Comparison of ENCODE assay signal across 13 mouse cellular contexts in genomic region chr5:134611810-134612521, GRCm38 (mm10). TPM values are rescaled to one million over a fixed set of nuclear protein-coding genes. Genes with fewer than 3 reads are reported as not detected.
DNase-seq lines count a peak whose midpoint lies in the region; ATAC-seq and TF ChIP-seq lines count a peak whose summit lies in the region.
"Had no signal": no experiment of that assay in that cellular context is flagged by ENCODE, and none has a peak within 500 bp of the region (broad histone marks: within the 10 kb centered on the region; RNA-seq: fewer than 3 reads in every experiment).

No protein-coding gene starts in this region.

- ATAC-seq in hindbrain, embryonic 16.5 days, result no peak
- ATAC-seq in hindbrain, embryonic 15.5 days (ENCODE audit: low FRiP score, low read depth), result peak; percentile 50; the same call in 1 of the 2 replicates
- peak; percentile 30; the same call in 1 of the 2 replicates for ATAC-seq in stomach, postnatal 0 days (ENCODE audit: low FRiP score, low TSS enrichment)
- no peak for ATAC-seq in CD4-positive, CD25-positive, alpha-beta regulatory T cell, adult 4 months

- WGBS in hindbrain, embryonic 10.5 days, result 66% methylated on average over 8 of the region's 8 CpGs
- WGBS in hindbrain, embryonic 16.5 days, result 54% methylated on average over 8 of the region's 8 CpGs
- WGBS in hindbrain, embryonic 15.5 days, result 47% methylated on average over 8 of the region's 8 CpGs
- WGBS in stomach, postnatal 0 days, result 39% methylated on average over 8 of the region's 8 CpGs

- H3K9ac ChIP-seq in hindbrain, embryonic 16.5 days (ENCODE audit: low read depth, low read length), result no peak overlapping the region
- no peak overlapping the region for H3K9ac ChIP-seq in hindbrain, embryonic 15.5 days
- H3K9ac ChIP-seq in stomach, postnatal 0 days (ENCODE audit: low read length), result no peak overlapping the region
- H3K9ac ChIP-seq: lung, embryonic 15.5 days had no signal

- TF ChIP-seq EP300 in stomach, postnatal 0 days (optimal IDR thresholded peaks at IDR 0.05), result no peak

- peaks cover 29% of the 10 kb centered on the region for H3K36me3 ChIP-seq in hindbrain, embryonic 10.5 days
- H3K36me3 ChIP-seq in hindbrain, embryonic 16.5 days (ENCODE audit: control insufficient read depth, insufficient read depth, low read length), result no peaks in the 10 kb centered on the region
- 0 out of 2 replicates have a peak, but pooled peaks cover 3% of the 10 kb centered on the region for H3K36me3 ChIP-seq in hindbrain, embryonic 15.5 days
- H3K36me3 ChIP-seq in stomach, postnatal 0 days (ENCODE audit: control insufficient read depth, insufficient read depth, low read length), result no peaks in the 10 kb centered on the region

- H3K4me1 ChIP-seq in hindbrain, embryonic 10.5 days (replicated peaks), result peaks cover 12% of the 10 kb centered on the region
- H3K4me1 ChIP-seq in hindbrain, embryonic 16.5 days (ENCODE audit: control insufficient read depth, insufficient read depth, low read depth, low read length), result no peaks in the 10 kb centered on the region
- 0 out of 2 replicates have a peak, but pooled peaks cover 6% of the 10 kb centered on the region for H3K4me1 ChIP-seq in hindbrain, embryonic 15.5 days (replicated peaks)
- H3K4me1 ChIP-seq in stomach, postnatal 0 days (replicated peaks; ENCODE audit: control insufficient read depth, insufficient read depth), result no peaks in the 10 kb centered on the region

- peak; percentile 13 for DNase-seq in hindbrain, embryonic 10.5 days (ENCODE audit: low spot score)
- peak; percentile 44 to 45 for DNase-seq in spleen, postnatal 36 days (ENCODE audit: low spot score in 2 of 2)
- DNase-seq in spleen, postnatal 14 days (ENCODE audit: low spot score in 2 of 2), result no peak
- no peak for DNase-seq in stomach, postnatal 0 days (ENCODE audit: low spot score)
- no peak for DNase-seq in gastrocnemius, postnatal 4 days (ENCODE audit: low spot score in 2 of 2)
- DNase-seq: adrenal gland, postnatal 25 days; cerebellum, adult 18-20 months; kidney, postnatal 36 days had no signal

- H3K4me2 ChIP-seq in hindbrain, embryonic 16.5 days (ENCODE audit: low read length), result no peak overlapping the region
- no peak overlapping the region for H3K4me2 ChIP-seq in hindbrain, embryonic 15.5 days
- H3K4me2 ChIP-seq in stomach, postnatal 0 days (replicated peaks; ENCODE audit: low read depth), result no peak overlapping the region
- H3K4me2 ChIP-seq: lung, embryonic 15.5 days had no signal

- H3K27me3 ChIP-seq in hindbrain, embryonic 10.5 days (ENCODE audit: insufficient read depth, poor library complexity, severe bottlenecking), result no peaks in the 10 kb centered on the region
- H3K27me3 ChIP-seq in hindbrain, embryonic 16.5 days (replicated peaks; ENCODE audit: control insufficient read depth, insufficient read depth, low read length), result no peaks in the 10 kb centered on the region
- H3K27me3 ChIP-seq in hindbrain, embryonic 15.5 days, result no peaks in the 10 kb centered on the region
- H3K27me3 ChIP-seq in stomach, postnatal 0 days (ENCODE audit: control insufficient read depth, insufficient read depth, low read length), result no peaks in the 10 kb centered on the region
- H3K27me3 ChIP-seq: lung, embryonic 15.5 days had no signal

- H3K27ac ChIP-seq in hindbrain, embryonic 10.5 days, result peak overlapping the region; percentile 40; the same call in 1 of the 2 replicates
- H3K27ac ChIP-seq in hindbrain, embryonic 16.5 days (ENCODE audit: low read depth, low read length), result no peak overlapping the region
- H3K27ac ChIP-seq in hindbrain, embryonic 15.5 days (replicated peaks), result peak overlapping the region; percentile 20; the same call in 1 of the 2 replicates
- 0 out of 2 replicates have a peak overlapping the region, but pooled peaks have one; percentile 13 for H3K27ac ChIP-seq in stomach, postnatal 0 days (replicated peaks)
- H3K27ac ChIP-seq: lung, embryonic 15.5 days had no signal

- no peak for TF ChIP-seq CTCF in stomach, postnatal 0 days (IDR thresholded peaks at IDR 0.05; ENCODE audit: low read depth)

- no peak overlapping the region for H3K4me3 ChIP-seq in hindbrain, embryonic 10.5 days
- no peak overlapping the region for H3K4me3 ChIP-seq in hindbrain, embryonic 16.5 days (ENCODE audit: low read length)
- no peak overlapping the region for H3K4me3 ChIP-seq in hindbrain, embryonic 15.5 days
- no peak overlapping the region for H3K4me3 ChIP-seq in stomach, postnatal 0 days (ENCODE audit: low read depth, low read length)
- H3K4me3 ChIP-seq: lung, embryonic 15.5 days had no signal

- H3K9me3 ChIP-seq in hindbrain, embryonic 10.5 days, result no peaks in the 10 kb centered on the region
- no peaks in the 10 kb centered on the region for H3K9me3 ChIP-seq in hindbrain, embryonic 16.5 days (ENCODE audit: control insufficient read depth, low read length)
- no peaks in the 10 kb centered on the region for H3K9me3 ChIP-seq in hindbrain, embryonic 15.5 days
- no peaks in the 10 kb centered on the region for H3K9me3 ChIP-seq in stomach, postnatal 0 days (ENCODE audit: control insufficient read depth, low read length)
- H3K9me3 ChIP-seq: lung, embryonic 15.5 days had no signal

RNA-seq across cellular contexts. Expression of gene Lat2, which starts 2.9 kb away (rescaled TPM):
- 4.3 and 4.7 TPM in 2 replicates for polyA plus RNA-seq in hindbrain, embryonic 10.5 days (2016; fragmentation: Nextera tagmentation; extraction: Ambion mirVana)
- polyA plus RNA-seq in hindbrain, embryonic 16.5 days (2015; fragmentation: Nextera tagmentation; extraction: Ambion mirVana), result 2.1 and 2.6 TPM in 2 replicates
- 4.0 and 4.2 TPM in 2 replicates for polyA plus RNA-seq in hindbrain, embryonic 15.5 days (2015; fragmentation: Nextera tagmentation; extraction: Ambion mirVana)
- 0.99 and 1.1 TPM in 2 replicates for polyA plus RNA-seq in stomach, postnatal 0 days (2015; fragmentation: Nextera tagmentation; extraction: Ambion mirVana)
- 1 to 10 TPM; 4.5 to 6.3 TPM for total RNA-seq in gastrocnemius, postnatal 4 days (2021)
- polyA plus RNA-seq in CD4-positive, CD25-positive, alpha-beta regulatory T cell, adult 4 months (2017; shearing (Covaris generic)), result 10 to 100 TPM in 1 of 2 experiments, 1 to 10 TPM in 1; 6.2 to 15.8 TPM

RNA-seq across cellular contexts. Expression of gene Eif4h, which starts 27.3 kb away (rescaled TPM):
- polyA plus RNA-seq in hindbrain, embryonic 10.5 days (2016; fragmentation: Nextera tagmentation; extraction: Ambion mirVana), result 502 and 539 TPM in 2 replicates
- polyA plus RNA-seq in hindbrain, embryonic 16.5 days (2015; fragmentation: Nextera tagmentation; extraction: Ambion mirVana), result 332 and 340 TPM in 2 replicates
- 336 TPM in 2 replicates for polyA plus RNA-seq in hindbrain, embryonic 15.5 days (2015; fragmentation: Nextera tagmentation; extraction: Ambion mirVana)
- polyA plus RNA-seq in stomach, postnatal 0 days (2015; fragmentation: Nextera tagmentation; extraction: Ambion mirVana), result 238 and 242 TPM in 2 replicates
- total RNA-seq in gastrocnemius, postnatal 4 days (2021), result 100 to 1,000 TPM; 208 to 209 TPM
- 10 to 100 TPM; 94.2 to 96.9 TPM for polyA plus RNA-seq in CD4-positive, CD25-positive, alpha-beta regulatory T cell, adult 4 months (2017; shearing (Covaris generic))

RNA-seq across cellular contexts. Expression of gene Rfc2, which starts 30.8 kb away (rescaled TPM):
- polyA plus RNA-seq in hindbrain, embryonic 10.5 days (2016; fragmentation: Nextera tagmentation; extraction: Ambion mirVana), result 366 and 403 TPM in 2 replicates
- 189 and 192 TPM in 2 replicates for polyA plus RNA-seq in hindbrain, embryonic 16.5 days (2015; fragmentation: Nextera tagmentation; extraction: Ambion mirVana)
- 190 and 194 TPM in 2 replicates for polyA plus RNA-seq in hindbrain, embryonic 15.5 days (2015; fragmentation: Nextera tagmentation; extraction: Ambion mirVana)
- 81.5 and 83.7 TPM in 2 replicates for polyA plus RNA-seq in stomach, postnatal 0 days (2015; fragmentation: Nextera tagmentation; extraction: Ambion mirVana)
- 10 to 100 TPM; 42.6 to 45.0 TPM for total RNA-seq in gastrocnemius, postnatal 4 days (2021)
- polyA plus RNA-seq in CD4-positive, CD25-positive, alpha-beta regulatory T cell, adult 4 months (2017; shearing (Covaris generic)), result 100 to 1,000 TPM; 134 to 185 TPM

RNA-seq across cellular contexts. Expression of gene Syna, which starts 52.0 kb away (rescaled TPM):
- polyA plus RNA-seq in hindbrain, embryonic 10.5 days (2016; fragmentation: Nextera tagmentation; extraction: Ambion mirVana), result 0.09 and 0.12 TPM in 2 replicates
- 0.22 and 0.45 TPM in 2 replicates for polyA plus RNA-seq in hindbrain, embryonic 16.5 days (2015; fragmentation: Nextera tagmentation; extraction: Ambion mirVana)
- 0.47 and 0.88 TPM in 2 replicates for polyA plus RNA-seq in hindbrain, embryonic 15.5 days (2015; fragmentation: Nextera tagmentation; extraction: Ambion mirVana)
- 0.07 TPM in 2 replicates for polyA plus RNA-seq in stomach, postnatal 0 days (2015; fragmentation: Nextera tagmentation; extraction: Ambion mirVana)
- total RNA-seq in gastrocnemius, postnatal 4 days (2021), result not detected
- polyA plus RNA-seq in CD4-positive, CD25-positive, alpha-beta regulatory T cell, adult 4 months (2017; shearing (Covaris generic)), result under 1 TPM in 1 of 2 experiments, not detected in 1; 0.60 TPM
- total RNA-seq: adrenal gland, postnatal 25 days; gastrocnemius, adult 18-20 months had no signal

RNA-seq across cellular contexts. Expression of gene Clip2, which starts 59.7 kb away (rescaled TPM):
- 6.0 and 8.1 TPM in 2 replicates for polyA plus RNA-seq in hindbrain, embryonic 10.5 days (2016; fragmentation: Nextera tagmentation; extraction: Ambion mirVana)
- 14.4 and 15.8 TPM in 2 replicates for polyA plus RNA-seq in hindbrain, embryonic 16.5 days (2015; fragmentation: Nextera tagmentation; extraction: Ambion mirVana)
- 13.8 and 14.9 TPM in 2 replicates for polyA plus RNA-seq in hindbrain, embryonic 15.5 days (2015; fragmentation: Nextera tagmentation; extraction: Ambion mirVana)
- 1.0 and 1.1 TPM in 2 replicates for polyA plus RNA-seq in stomach, postnatal 0 days (2015; fragmentation: Nextera tagmentation; extraction: Ambion mirVana)
- total RNA-seq in gastrocnemius, postnatal 4 days (2021), result 10 to 100 TPM; 15.8 to 17.6 TPM
- polyA plus RNA-seq in CD4-positive, CD25-positive, alpha-beta regulatory T cell, adult 4 months (2017; shearing (Covaris generic)), result under 1 TPM; 0.52 to 0.54 TPM

Comparison
In these comparisons a context has a peak if more than half of its experiments do, and no peak if none do; other contexts are left out.
1. DNase-seq: peak in hindbrain, embryonic 10.5 days (single experiment) and spleen, postnatal 36 days (2 of 2); none in spleen, postnatal 14 days (0 of 2), stomach, postnatal 0 days (single experiment) and gastrocnemius, postnatal 4 days (0 of 2).
2. ATAC-seq: peak in hindbrain, embryonic 15.5 days (single experiment) and stomach, postnatal 0 days (single experiment); none in hindbrain, embryonic 16.5 days (single experiment) and CD4-positive, CD25-positive, alpha-beta regulatory T cell, adult 4 months (single experiment).